ENCODE assay signal across 12 mouse cellular contexts in genomic region chr19:12462851-12463721, GRCm38 (mm10). TPM values are rescaled to one million over a fixed set of nuclear protein-coding genes. Genes with fewer than 3 reads are reported as not detected.
DNase-seq lines count a peak whose midpoint lies in the region; ATAC-seq and TF ChIP-seq lines count a peak whose summit lies in the region.
"Had no signal": no experiment of that assay in that cellular context is flagged by ENCODE, and none has a peak within 500 bp of the region (broad histone marks: within the 10 kb centered on the region; RNA-seq: fewer than 3 reads in every experiment).

No protein-coding gene starts in this region.

- no peaks in the 10 kb centered on the region for H3K27me3 ChIP-seq in hindbrain, embryonic 10.5 days (ENCODE audit: insufficient read depth, poor library complexity, severe bottlenecking)
- no peaks in the 10 kb centered on the region for H3K27me3 ChIP-seq in hindbrain, embryonic 13.5 days
- no peaks in the 10 kb centered on the region for H3K27me3 ChIP-seq in lung, postnatal 0 days (replicated peaks; ENCODE audit: insufficient read depth, low read length)
- H3K27me3 ChIP-seq in forebrain, embryonic 12.5 days, result no peaks in the 10 kb centered on the region
- H3K27me3 ChIP-seq in small intestine, adult 2 months (ENCODE audit: control insufficient read depth, insufficient read depth, low read length), result no peaks in the 10 kb centered on the region

- no peak for TF ChIP-seq CTCF in lung, postnatal 0 days (IDR thresholded peaks at IDR 0.05)
- TF ChIP-seq CTCF in small intestine, adult 2 months (IDR thresholded peaks at IDR 0.05; ENCODE audit: extremely low read depth, insufficient read length, insufficient replicate concordance, low read depth, low read length), result no peak

- TF ChIP-seq EP300 in lung, postnatal 0 days (IDR thresholded peaks at IDR 0.05), result no peak

- TF ChIP-seq POLR2A in small intestine, adult 2 months (IDR thresholded peaks at IDR 0.05; ENCODE audit: low read depth, low read length), result no peak

- no peaks in the 10 kb centered on the region for H3K9me3 ChIP-seq in hindbrain, embryonic 10.5 days
- no peaks in the 10 kb centered on the region for H3K9me3 ChIP-seq in hindbrain, embryonic 13.5 days
- no peaks in the 10 kb centered on the region for H3K9me3 ChIP-seq in lung, postnatal 0 days (ENCODE audit: low read length)
- H3K9me3 ChIP-seq in forebrain, embryonic 12.5 days, result no peaks in the 10 kb centered on the region

- H3K4me2 ChIP-seq in hindbrain, embryonic 13.5 days, result no peak overlapping the region
- H3K4me2 ChIP-seq in lung, postnatal 0 days (replicated peaks; ENCODE audit: low read depth, low read length), result no peak overlapping the region
- no peak overlapping the region for H3K4me2 ChIP-seq in forebrain, embryonic 12.5 days

- no peak for ATAC-seq in hindbrain, embryonic 13.5 days (ENCODE audit: low FRiP score)
- ATAC-seq in lung, postnatal 0 days, result peak; percentile 20; the same call in 1 of the 2 replicates
- ATAC-seq in forebrain, embryonic 12.5 days (ENCODE audit: low FRiP score), result peak; percentile 24; the same call in 1 of the 2 replicates

- H3K27ac ChIP-seq in hindbrain, embryonic 10.5 days, result peak overlapping the region; percentile 8; the same call in 1 of the 2 replicates
- H3K27ac ChIP-seq in hindbrain, embryonic 13.5 days, result no peak overlapping the region
- peak overlapping the region; percentile 86 for H3K27ac ChIP-seq in lung, postnatal 0 days (ENCODE audit: low read length)
- no peak overlapping the region for H3K27ac ChIP-seq in forebrain, embryonic 12.5 days
- H3K27ac ChIP-seq in small intestine, adult 2 months (ENCODE audit: insufficient read depth, low read depth, low read length), result peak overlapping the region; percentile 56

- whole genome bisulfite sequencing in hindbrain, embryonic 10.5 days, result 66% methylated on average over 7 of the region's 7 CpGs
- 73% methylated on average over 7 of the region's 7 CpGs for WGBS in hindbrain, embryonic 13.5 days
- WGBS in lung, postnatal 0 days, result 64% methylated on average over 7 of the region's 7 CpGs
- WGBS in forebrain, embryonic 12.5 days, result 58% methylated on average over 7 of the region's 7 CpGs
- WGBS in small intestine, adult 2 months, result 71% methylated on average over 7 of the region's 7 CpGs

- H3K4me3 ChIP-seq in hindbrain, embryonic 10.5 days, result no peak overlapping the region
- H3K4me3 ChIP-seq in hindbrain, embryonic 13.5 days, result no peak overlapping the region
- no peak overlapping the region for H3K4me3 ChIP-seq in lung, postnatal 0 days (ENCODE audit: low read depth, low read length)
- no peak overlapping the region for H3K4me3 ChIP-seq in forebrain, embryonic 12.5 days (replicated peaks)
- H3K4me3 ChIP-seq in small intestine, adult 2 months (ENCODE audit: low read depth, low read length), result peak overlapping the region; percentile 33; the same call in 1 of the 2 replicates

- peak; percentile 2 for DNase-seq in hindbrain, embryonic 10.5 days (ENCODE audit: low spot score)
- no peak for DNase-seq in lung, postnatal 0 days (ENCODE audit: low spot score)
- DNase-seq in lung, postnatal 4 days, result no peak
- no peak for DNase-seq in thymus, postnatal 10 days (ENCODE audit: low spot score in 2 of 2)
- no peak for DNase-seq in cerebellum, postnatal 36 days
- DNase-seq: gastrocnemius, postnatal 14 days; kidney, postnatal 36 days had no signal

- H3K9ac ChIP-seq in hindbrain, embryonic 13.5 days, result no peak overlapping the region
- no peak overlapping the region for H3K9ac ChIP-seq in lung, postnatal 0 days (replicated peaks; ENCODE audit: low read depth)
- H3K9ac ChIP-seq in forebrain, embryonic 12.5 days, result no peak overlapping the region

- H3K36me3 ChIP-seq in hindbrain, embryonic 10.5 days, result peaks cover 35% of the 10 kb centered on the region
- H3K36me3 ChIP-seq in hindbrain, embryonic 13.5 days, result peaks cover 10% of the 10 kb centered on the region
- H3K36me3 ChIP-seq in lung, postnatal 0 days (ENCODE audit: insufficient read depth, low read length), result no peaks in the 10 kb centered on the region
- peaks cover 8% of the 10 kb centered on the region for H3K36me3 ChIP-seq in forebrain, embryonic 12.5 days (replicated peaks)
- no peaks in the 10 kb centered on the region for H3K36me3 ChIP-seq in small intestine, adult 2 months (ENCODE audit: control insufficient read depth, insufficient read depth, low read length)

- H3K4me1 ChIP-seq in hindbrain, embryonic 10.5 days (replicated peaks), result peaks cover 10% of the 10 kb centered on the region; the same call in 1 of the 2 replicates
- no peaks in the 10 kb centered on the region for H3K4me1 ChIP-seq in hindbrain, embryonic 13.5 days (replicated peaks)
- peaks cover 8% of the 10 kb centered on the region; the same call in 1 of the 2 replicates for H3K4me1 ChIP-seq in lung, postnatal 0 days (ENCODE audit: insufficient read depth, low read depth, low read length)
- peaks cover 7% of the 10 kb centered on the region; the same call in 1 of the 2 replicates for H3K4me1 ChIP-seq in forebrain, embryonic 12.5 days
- no peaks in the 10 kb centered on the region for H3K4me1 ChIP-seq in small intestine, adult 2 months (ENCODE audit: control insufficient read depth, insufficient read depth, insufficient read length, low read length)

RNA-seq across cellular contexts. Expression of gene Mpeg1, which starts 2.5 kb away (rescaled TPM):
- polyA plus RNA-seq in hindbrain, embryonic 10.5 days (2016; fragmentation: Nextera tagmentation; extraction: Ambion mirVana), result 0.24 and 0.35 TPM in 2 replicates
- 0.47 and 0.78 TPM in 2 replicates for polyA plus RNA-seq in hindbrain, embryonic 13.5 days (2015; fragmentation: Nextera tagmentation; extraction: Ambion mirVana)
- polyA plus RNA-seq in lung, postnatal 0 days (2015; fragmentation: Nextera tagmentation; extraction: Ambion mirVana), result 5.5 and 6.3 TPM in 2 replicates
- 0.37 and 0.55 TPM in 2 replicates for polyA plus RNA-seq in forebrain, embryonic 12.5 days (2016; fragmentation: Nextera tagmentation; extraction: Ambion mirVana)
- polyA plus RNA-seq in small intestine, adult 2 months (2012; rRNA removed), result 2.7 and 3.5 TPM in 2 replicates

RNA-seq across cellular contexts. Expression of gene Pfpl, which starts 35.4 kb away (rescaled TPM):
- not detected in 2 replicates for polyA plus RNA-seq in hindbrain, embryonic 10.5 days (2016; fragmentation: Nextera tagmentation; extraction: Ambion mirVana)
- polyA plus RNA-seq in hindbrain, embryonic 13.5 days (2015; fragmentation: Nextera tagmentation; extraction: Ambion mirVana), result not detected in 2 replicates
- polyA plus RNA-seq in lung, postnatal 0 days (2015; fragmentation: Nextera tagmentation; extraction: Ambion mirVana), result not detected in 2 replicates
- not detected in 2 replicates for polyA plus RNA-seq in forebrain, embryonic 12.5 days (2016; fragmentation: Nextera tagmentation; extraction: Ambion mirVana)
- polyA plus RNA-seq in small intestine, adult 2 months (2012; rRNA removed), result not detected in 2 replicates
- polyA plus RNA-seq: intestine, embryonic 14.5 days; urinary bladder, adult 2 months had no signal

RNA-seq across cellular contexts. Expression of gene Dtx4, which starts 38.2 kb away (rescaled TPM):
- 56.5 and 65.2 TPM in 2 replicates for polyA plus RNA-seq in hindbrain, embryonic 10.5 days (2016; fragmentation: Nextera tagmentation; extraction: Ambion mirVana)
- 34.8 and 36.8 TPM in 2 replicates for polyA plus RNA-seq in hindbrain, embryonic 13.5 days (2015; fragmentation: Nextera tagmentation; extraction: Ambion mirVana)
- 8.4 and 8.7 TPM in 2 replicates for polyA plus RNA-seq in lung, postnatal 0 days (2015; fragmentation: Nextera tagmentation; extraction: Ambion mirVana)
- 34.2 and 37.4 TPM in 2 replicates for polyA plus RNA-seq in forebrain, embryonic 12.5 days (2016; fragmentation: Nextera tagmentation; extraction: Ambion mirVana)
- 7.1 and 11.1 TPM in 2 replicates for polyA plus RNA-seq in small intestine, adult 2 months (2012; rRNA removed)

RNA-seq across cellular contexts. Expression of gene Olfr1441, which starts 45.9 kb away (rescaled TPM):
- polyA plus RNA-seq in hindbrain, embryonic 10.5 days (2016; fragmentation: Nextera tagmentation; extraction: Ambion mirVana), result not detected in 2 replicates
- polyA plus RNA-seq in hindbrain, embryonic 13.5 days (2015; fragmentation: Nextera tagmentation; extraction: Ambion mirVana), result not detected in 2 replicates
- polyA plus RNA-seq in lung, postnatal 0 days (2015; fragmentation: Nextera tagmentation; extraction: Ambion mirVana), result not detected in 2 replicates
- polyA plus RNA-seq in forebrain, embryonic 12.5 days (2016; fragmentation: Nextera tagmentation; extraction: Ambion mirVana), result not detected in 2 replicates
- not detected in 2 replicates for polyA plus RNA-seq in small intestine, adult 2 months (2012; rRNA removed)
- polyA plus RNA-seq: intestine, embryonic 14.5 days; urinary bladder, adult 2 months had no signal

Comparison
In these comparisons a context has a peak if more than half of its experiments do, and no peak if none do; other contexts are left out.
1. H3K27ac ChIP-seq: peak in hindbrain, embryonic 10.5 days (single experiment), lung, postnatal 0 days (single experiment) and small intestine, adult 2 months (single experiment); none in hindbrain, embryonic 13.5 days (single experiment) and forebrain, embryonic 12.5 days (single experiment).